Mouse (Mus musculus) hematopoietic multipotent progenitor cell, adult 10-12 weeks (in vitro differentiated cells): ENCODE measurements around the gene Olfr776. TPM values are rescaled to one million over a fixed set of nuclear protein-coding genes. Genes with fewer than 3 reads are reported as not detected.

Experiments
- polyA plus RNA-seq: library from polyadenylated mRNA; stranded (reverse); fragments of >175 nt; gene quantifications from 2 replicates; pipeline ENCODE4 v1.2.3, GENCODE M21; 2012; ENCODE audit warnings: low replicate concordance

Gene Olfr776
- not detected in 2 replicates for polyA plus RNA-seq

GRCm38 (mm10) chr10:129258827-129259226, at the start of gene Olfr776:
TSS of gene Olfr776 (plus strand) at chr10:129259127.

DNA sequence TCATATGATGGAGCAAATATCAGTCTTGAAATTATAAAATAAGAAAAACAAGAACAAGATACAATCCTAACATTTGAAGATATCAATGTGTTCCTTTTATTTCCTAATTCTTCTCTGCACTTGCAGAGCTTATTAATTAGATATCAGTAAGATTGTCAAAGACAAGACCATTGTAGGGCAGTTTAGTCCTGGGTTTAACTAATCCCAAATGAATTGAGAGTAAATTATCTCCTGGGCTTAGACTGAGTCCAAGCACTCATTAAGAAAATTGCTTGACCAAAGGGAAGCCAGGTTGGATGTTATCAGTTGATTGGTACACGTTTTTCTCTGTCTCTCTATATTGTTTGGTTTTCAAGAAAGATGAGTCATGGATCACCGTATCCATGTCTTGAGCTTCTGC, 23.0 kb upstream of the Olfr776 start, which contains the start of gene Olfr774:
Gene Olfr774, plus strand, starts transcription at position 301 of the 400 bp plus-strand sequence.

DNA sequence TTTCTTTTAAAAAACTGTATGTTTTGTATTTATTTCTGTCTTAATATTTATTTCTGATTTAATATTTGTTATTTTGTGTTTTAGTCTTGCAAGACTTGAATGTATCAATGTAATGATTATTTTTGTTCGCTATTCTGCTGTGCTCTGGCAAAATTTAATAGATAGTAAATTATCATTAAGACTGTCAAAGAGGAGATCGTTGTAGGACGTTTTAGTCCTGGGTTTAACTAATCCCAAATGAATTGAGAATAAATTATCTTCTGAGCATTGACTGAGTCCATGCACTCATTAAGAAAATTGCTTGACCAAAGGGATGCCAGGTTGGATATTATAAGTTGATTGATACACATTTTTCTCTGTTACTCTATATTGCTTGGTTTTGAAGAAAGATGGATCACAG, 10.8 kb upstream of the Olfr776 start, which contains the start of gene Olfr775:
Gene Olfr775, plus strand, starts transcription at position 301 of the 400 bp plus-strand sequence.

GRCm38 (mm10) chr10:129271081-129271535, 12.2 kb downstream of the Olfr776 start, which contains the start of gene Olfr777:
TSS of gene Olfr777 (minus strand) at chr10:129271485.

Other genes with a start within 250 kb of the Olfr776 start
- not detected in 2 replicates for gene Olfr763, start 248.3 kb upstream of the Olfr776 start, polyA plus RNA-seq
- not detected in 2 replicates for gene Olfr764-ps1, start 219.2 kb upstream of the Olfr776 start, polyA plus RNA-seq
- not detected in 2 replicates for gene Olfr765, start 209.1 kb upstream of the Olfr776 start, polyA plus RNA-seq
- not detected in 2 replicates for gene Olfr766-ps1, start 190.2 kb upstream of the Olfr776 start, polyA plus RNA-seq
- gene Olfr767, start 176.2 kb upstream of the Olfr776 start, polyA plus RNA-seq: not detected in 2 replicates
- not detected in 2 replicates for gene Olfr768, start 159.8 kb upstream of the Olfr776 start, polyA plus RNA-seq
- not detected in 2 replicates for gene Olfr769, start 141.3 kb upstream of the Olfr776 start, polyA plus RNA-seq
- not detected in 2 replicates for gene Olfr770, start 120.1 kb upstream of the Olfr776 start, polyA plus RNA-seq
- gene Olfr771, start 94.4 kb upstream of the Olfr776 start, polyA plus RNA-seq: not detected in 2 replicates
- gene Olfr772, start 81.2 kb upstream of the Olfr776 start, polyA plus RNA-seq: not detected in 2 replicates
- not detected in 2 replicates for gene Olfr773, start 71.7 kb upstream of the Olfr776 start, polyA plus RNA-seq
- gene Olfr774, start 22.9 kb upstream of the Olfr776 start, polyA plus RNA-seq: not detected in 2 replicates
- not detected in 2 replicates for gene Olfr775, start 10.7 kb upstream of the Olfr776 start, polyA plus RNA-seq
- not detected in 2 replicates for gene Olfr777, start 12.4 kb downstream of the Olfr776 start, polyA plus RNA-seq
- not detected in 2 replicates for gene Olfr780, start 59.0 kb downstream of the Olfr776 start, polyA plus RNA-seq
- not detected in 2 replicates for gene Olfr781, start 69.7 kb downstream of the Olfr776 start, polyA plus RNA-seq
- not detected in 2 replicates for gene Olfr782, start 89.7 kb downstream of the Olfr776 start, polyA plus RNA-seq
- gene Olfr784, start 125.0 kb downstream of the Olfr776 start, polyA plus RNA-seq: not detected in 2 replicates
- not detected in 2 replicates for gene Olfr785, start 146.3 kb downstream of the Olfr776 start, polyA plus RNA-seq
- gene Olfr786, start 168.2 kb downstream of the Olfr776 start, polyA plus RNA-seq: not detected in 2 replicates
- gene Olfr787, start 202.7 kb downstream of the Olfr776 start, polyA plus RNA-seq: not detected in 2 replicates
- gene Olfr788, start 211.9 kb downstream of the Olfr776 start, polyA plus RNA-seq: not detected in 2 replicates
- not detected in 2 replicates for gene Olfr789, start 225.6 kb downstream of the Olfr776 start, polyA plus RNA-seq
- not detected in 2 replicates for gene Olfr790, start 239.4 kb downstream of the Olfr776 start, polyA plus RNA-seq